Mouse (Mus musculus): ENCODE results near the gene Dync2li1.
A peak's percentile ranks its signal among the peaks of the same experiment; 100 is the strongest.

The Dync2li1 gene

DNA sequence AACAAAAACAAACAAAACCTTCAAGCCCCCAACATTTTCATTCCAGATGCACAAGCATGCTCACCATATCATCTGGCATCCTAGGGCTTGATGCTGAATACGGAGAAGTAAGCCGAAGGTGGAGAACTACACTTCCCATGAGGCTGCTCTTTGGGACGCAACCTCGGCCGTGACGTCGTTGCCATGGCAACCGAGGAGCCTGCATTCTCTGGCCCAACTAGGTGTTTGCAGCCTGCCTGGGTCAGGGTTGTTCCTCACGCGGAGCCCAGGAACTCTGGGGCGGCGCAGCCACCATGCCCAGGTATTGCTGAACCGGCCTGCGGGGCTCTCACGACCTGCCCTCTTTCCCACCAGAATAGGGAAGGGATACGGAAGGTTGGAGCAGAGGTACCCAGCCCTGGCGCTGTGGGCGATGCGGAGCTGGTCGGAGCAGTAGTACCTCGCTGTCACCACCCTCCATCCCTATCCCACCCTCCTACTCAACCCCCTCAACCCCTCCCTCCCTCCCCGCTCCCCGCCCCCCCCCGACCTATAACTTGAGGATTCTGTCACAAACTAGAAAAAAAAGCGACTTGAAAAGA, at the start of gene Dync2li1:
Gene Dync2li1 (plus strand): TSS at position 221 of the 581 bp plus-strand sequence.
- peak; percentile 92 for DNase-seq

DNA sequence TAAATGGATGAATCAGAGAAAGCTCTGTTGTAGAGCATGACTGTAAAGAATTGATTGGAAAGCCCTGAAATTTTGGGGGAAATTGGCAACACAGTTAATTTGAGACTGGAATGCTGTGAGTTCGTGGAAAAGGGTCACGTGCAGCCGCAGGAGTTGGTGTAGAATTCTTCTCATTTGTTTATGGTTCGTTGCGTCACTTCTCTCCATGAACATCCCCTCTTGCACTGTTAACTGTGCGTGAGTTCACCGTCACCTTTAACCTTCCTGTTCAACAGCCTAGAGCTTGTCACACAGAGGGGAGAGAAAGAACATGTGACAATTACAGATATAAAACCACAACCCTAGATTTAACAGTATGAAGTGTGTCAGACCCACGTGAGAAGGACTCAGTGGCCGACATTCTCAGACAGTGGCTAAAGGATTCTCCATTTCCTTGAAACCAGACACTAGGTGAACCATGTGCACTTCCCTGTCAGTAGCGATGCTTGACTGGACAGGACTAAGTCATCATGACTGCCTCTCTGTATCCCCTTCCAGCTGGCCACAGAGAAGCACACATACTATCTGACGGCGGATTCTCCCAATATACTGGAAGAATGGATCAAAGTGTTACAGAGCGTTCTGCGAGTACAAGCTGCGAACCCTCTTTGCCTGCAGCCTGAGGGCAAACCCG, 49.5 kb upstream of the Dync2li1 start:
- DNase-seq = no peak

DNA sequence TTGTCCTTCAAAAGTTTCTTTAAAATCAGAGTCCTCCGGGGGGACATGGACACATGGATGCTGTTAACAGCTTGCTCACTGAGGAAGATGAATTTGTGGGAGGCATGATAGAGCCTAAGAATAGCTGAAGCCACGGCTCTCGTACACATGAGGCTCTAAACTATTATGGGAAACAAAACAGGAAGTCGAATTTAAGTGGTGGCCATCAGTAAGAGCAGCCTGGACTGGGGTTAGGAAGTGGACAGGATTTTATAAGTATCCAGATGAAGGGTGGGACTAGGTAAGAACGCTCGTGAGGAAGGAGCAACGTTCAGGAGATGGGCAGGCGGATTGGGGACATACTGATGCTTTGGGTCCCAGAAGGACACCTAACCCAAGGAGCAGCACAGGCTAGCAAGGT, 47.0 kb upstream of the Dync2li1 start:
- no peak for DNase-seq

DNA sequence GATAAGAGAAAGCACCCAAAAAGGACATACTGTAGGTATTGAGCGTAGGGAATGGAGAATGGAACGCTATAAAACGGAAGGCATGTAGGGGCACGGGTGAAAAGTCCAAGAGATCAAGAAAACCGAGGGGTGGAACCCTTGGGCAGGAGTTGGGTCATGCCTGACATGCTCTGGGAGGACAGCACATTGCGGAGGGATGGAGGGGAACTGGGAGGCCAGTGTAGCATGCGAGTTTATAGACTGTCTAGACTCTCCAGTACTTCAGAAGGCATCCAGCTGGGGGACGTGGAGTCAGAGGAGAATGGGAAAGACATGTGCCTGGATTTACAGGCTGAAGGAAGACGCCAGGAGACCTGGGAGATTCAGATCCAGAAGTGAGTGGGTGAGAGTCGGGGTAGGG, 46.5 kb upstream of the Dync2li1 start:
- DNase-seq = no peak

DNA sequence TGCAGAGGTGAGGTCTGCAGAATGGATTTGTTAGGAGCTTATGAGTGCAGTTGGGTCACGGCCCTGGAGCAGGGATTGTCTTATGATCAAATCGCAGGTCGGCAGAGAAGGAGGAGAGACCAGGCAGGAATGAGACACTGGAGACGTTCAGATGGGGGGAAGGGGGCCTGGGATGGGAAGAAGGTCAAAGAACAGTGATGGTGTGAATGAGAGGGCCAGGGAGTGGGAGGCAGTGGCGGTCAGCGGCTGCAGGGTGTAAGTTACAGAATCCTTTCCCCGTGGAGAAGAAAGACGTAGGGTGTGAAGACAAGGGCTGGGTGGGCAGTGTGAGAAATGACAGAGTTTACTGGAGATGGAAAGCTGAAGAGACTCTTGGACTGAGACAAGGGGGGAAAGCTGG, 45.5 kb upstream of the Dync2li1 start:
- no peak for DNase-seq

DNA sequence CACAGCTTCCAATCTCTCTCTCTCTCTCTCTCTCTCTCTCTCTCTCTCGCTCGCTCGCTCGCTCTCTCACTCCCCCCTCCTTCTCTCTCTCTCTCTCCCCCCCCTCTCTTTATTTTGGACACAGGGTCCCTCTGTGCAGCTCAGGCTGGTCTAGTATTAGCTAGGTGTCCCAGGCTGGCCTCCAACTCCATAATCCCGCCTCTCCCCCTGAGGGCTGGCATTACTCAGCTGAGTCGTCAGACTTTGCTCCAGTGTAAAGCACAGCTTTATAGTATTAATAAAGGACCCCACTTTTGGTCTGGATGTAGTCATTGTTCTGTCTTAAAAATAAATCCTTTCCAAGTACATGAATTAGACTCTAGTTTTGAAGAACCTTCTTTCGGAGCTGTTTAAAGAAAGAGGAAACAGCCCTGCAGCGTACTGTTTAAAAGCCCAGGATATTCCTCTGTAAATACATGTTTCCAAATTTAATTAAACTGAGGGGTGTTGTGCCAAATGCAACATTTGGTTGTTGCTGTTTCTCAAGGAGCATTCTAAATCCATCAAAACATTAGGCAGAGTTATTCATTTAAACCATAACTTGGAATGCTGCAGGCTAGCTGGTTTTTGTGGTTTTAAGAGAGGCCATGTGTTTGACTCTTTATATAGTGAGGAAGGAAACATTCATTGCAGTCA, 44.4 kb upstream of the Dync2li1 start:
- no peak for DNase-seq

DNA sequence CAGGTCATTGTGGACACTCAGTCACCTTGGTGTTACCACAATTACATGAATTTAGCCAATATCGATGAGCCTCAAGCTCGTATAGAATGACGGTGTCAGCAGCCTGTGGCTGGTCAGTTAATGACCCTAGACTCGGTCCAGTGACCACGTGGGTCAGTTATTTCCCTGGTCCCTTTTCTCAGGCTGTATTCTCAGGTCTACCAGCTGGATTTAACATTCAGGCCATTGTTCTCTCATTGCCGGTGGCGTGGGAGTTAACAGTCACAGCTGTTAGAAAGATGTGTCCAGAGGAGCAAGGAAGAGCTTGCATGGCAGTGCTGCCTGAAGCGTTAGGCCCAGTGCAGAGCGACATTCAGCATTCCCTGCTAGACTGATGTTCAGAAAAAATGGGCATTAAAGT, 42.2 kb upstream of the Dync2li1 start:
- DNase-seq = peak; percentile 22

DNA sequence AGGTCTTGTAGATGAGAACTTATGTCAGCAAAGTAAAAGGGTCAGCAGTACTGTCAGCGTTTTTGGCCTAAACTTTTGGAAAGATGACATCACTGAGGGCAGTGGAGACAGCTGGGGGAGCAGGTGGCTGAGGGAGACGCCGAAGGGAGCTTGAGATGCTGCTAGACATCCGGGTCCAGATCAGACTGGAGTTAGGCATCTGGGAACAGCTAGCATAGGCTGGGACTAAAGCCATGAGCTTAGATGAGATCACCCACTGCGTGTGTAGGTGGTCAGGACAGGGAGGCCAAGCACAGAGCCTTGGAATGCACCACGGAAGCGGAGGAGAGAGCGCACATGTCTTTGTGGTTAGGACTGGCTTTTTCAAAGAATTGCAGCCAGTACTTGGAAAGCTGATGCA, 41.2 kb upstream of the Dync2li1 start:
- DNase-seq = no peak

DNA sequence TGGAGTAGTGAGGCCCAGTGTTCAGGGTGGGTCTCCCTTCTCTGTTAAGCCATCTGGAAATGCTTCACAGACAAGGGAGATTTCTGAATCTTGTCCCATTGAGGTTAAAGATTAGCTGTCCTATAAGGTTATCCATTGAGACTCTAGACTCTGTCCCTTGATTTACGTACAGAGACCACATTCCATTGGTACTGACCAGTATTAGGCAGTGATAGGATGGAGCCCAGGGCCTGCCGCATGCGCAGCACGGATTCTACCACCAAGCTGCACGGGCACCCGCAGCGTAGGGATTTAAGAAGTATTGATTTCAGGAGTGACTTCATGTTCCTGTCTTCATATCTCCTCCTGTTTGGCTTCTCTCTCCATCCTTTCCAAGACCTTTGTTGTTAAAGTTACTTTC, 36.2 kb upstream of the Dync2li1 start:
- DNase-seq = no peak

DNA sequence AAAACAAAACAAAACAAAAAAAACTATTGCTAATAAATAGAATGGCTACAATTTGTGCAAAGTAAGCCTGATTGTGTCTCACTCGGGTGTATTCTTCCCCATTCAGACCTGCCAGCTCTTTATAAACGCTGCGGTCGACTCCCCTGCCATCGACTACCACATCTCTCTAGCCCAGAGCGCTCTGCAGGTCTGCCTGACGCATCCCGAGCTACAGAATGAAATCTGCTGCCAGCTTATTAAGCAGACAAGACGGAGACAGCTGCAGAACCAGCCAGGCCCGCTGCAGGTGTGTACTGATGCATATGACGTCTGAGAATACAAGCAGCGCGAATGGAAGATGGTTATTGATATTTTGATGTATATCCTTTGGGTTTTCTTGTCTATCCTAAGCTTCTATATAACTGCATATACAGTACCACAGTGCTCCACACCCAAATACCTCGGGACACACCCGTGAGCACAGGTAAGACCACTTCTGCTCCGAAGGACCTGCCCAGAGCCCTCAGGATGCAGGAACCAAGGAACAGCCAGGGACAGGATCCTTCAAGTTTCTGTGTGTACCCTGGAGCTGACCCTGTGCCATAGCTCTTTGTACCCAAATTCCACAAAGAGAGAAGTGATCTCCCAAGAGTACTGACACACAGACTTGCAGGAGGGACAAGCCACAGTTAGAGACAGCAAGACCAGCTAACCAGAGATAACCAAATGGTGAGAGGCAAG, 34.7 kb upstream of the Dync2li1 start:
- no peak for DNase-seq

DNA sequence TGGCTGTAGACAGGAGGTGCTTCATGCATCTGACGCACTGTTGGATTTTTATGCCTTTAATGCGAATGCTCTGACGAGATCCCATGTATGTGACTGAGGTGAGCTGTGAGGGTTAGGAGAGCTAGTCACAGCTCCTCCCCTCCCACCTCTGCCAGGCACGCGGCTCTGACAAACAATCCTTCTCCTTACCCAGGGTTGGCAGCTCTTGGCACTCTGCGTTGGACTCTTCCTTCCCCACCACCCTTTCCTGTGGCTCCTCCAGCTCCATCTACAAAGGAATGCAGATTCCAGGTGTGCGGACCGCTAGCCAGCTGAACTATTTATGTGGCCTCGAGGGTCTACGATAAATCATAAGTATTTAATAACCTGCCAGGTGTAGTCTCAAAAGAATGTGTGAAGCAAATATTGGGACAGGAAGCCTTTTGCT, 30.3 kb upstream of the Dync2li1 start:
- no peak for DNase-seq

DNA sequence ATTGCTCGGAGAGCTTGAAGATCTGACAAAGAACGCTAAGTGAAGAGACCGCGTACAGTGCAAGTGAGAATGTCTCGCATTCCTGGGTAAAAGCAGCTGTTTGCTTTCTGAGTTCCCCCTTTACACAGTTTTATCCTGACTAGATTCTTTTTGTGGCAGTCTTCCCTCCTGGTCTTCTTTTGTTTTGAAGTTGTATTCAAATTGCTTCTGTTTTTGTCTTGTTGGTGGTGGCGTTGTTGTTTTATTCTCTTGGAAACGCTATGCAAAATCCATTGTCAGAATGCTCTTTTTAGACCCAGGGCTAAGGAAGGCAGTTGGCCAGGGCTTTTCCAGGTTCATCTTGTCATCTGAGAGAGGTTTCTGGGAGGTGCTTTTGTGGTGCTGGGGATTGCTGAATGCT, 29.8 kb upstream of the Dync2li1 start:
- DNase-seq = no peak

DNA sequence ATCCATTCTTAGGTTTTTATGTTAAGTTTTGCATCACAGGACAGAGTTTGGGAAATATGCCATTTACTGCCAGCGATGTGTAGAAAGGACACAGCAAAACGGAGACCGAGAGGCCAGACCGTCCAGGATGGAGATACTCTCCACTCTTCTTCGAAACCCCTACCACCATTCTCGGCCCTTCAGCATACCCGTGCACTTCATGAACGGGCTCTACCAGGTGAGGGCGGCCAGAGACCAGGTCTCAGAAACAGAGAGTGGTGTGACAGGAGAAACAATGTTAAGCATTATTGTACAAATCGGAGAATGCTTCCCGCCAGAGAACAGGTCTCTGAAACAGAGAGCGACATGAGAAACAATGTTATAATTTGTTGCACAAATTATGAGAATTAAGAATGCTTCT, 28.4 kb upstream of the Dync2li1 start:
- no peak for DNase-seq

DNA sequence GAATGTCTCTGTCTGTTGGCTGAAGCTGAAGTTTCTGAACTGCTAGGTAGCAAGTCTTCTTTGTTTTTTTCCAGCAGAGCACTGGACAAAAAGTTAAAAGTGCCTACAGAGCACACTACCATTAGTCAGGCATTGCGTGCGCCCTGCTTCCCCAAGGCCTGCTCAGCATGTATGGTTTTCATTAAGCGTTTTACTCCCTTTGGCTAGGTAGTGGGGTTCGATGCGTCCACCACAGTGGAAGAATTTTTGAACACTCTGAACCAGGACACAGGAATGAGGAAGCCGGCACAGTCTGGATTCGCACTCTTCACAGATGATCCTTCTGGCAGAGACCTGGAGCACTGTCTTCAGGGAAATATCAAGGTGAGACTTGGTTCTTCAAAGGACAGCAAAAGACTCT, 27.4 kb upstream of the Dync2li1 start:
- no peak for DNase-seq

DNA sequence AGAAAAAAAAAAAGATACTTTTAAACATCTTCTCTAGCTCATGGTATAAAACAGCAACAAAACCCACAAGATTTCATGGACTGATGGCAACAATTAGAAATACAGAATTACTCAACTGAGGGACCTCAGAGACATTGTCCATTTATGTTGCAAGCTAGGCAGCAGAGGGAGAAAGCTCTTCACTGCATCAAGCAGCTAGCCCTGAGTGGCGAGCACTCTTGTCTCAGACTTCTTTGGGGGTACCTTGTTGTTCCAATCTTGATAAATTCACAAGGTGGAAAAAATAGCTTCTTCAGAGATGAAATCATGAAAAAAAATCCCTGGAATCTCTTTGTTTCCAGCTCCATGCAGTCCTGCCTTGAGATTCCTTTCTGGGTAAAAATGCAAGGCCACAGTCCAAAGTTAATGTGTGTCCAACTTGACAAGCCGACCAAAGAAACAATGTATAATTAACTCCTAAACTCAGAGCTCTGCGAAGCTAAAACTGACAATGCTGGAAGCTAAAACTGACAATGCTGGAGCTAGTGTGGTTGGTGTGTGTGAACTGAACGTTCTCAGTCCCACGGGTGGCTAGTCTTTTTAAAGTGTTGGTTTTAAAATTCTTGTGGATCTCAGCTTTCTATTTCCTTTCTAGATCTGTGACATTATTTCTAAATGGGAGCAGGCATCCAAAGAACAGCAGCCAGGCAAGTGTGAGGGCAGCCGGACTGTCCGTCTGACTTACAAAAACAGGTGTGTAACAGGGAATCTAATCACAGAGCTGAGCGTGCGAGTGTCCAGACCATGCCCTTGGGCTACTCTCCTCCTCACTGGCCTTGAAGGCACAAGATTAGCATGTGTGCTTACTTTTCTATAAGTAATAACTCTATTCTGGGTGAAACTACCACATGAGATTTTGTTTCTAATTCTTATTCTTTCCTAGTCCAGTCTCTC, 26.0 kb upstream of the Dync2li1 start:
- DNase-seq = peak; percentile 74

DNA sequence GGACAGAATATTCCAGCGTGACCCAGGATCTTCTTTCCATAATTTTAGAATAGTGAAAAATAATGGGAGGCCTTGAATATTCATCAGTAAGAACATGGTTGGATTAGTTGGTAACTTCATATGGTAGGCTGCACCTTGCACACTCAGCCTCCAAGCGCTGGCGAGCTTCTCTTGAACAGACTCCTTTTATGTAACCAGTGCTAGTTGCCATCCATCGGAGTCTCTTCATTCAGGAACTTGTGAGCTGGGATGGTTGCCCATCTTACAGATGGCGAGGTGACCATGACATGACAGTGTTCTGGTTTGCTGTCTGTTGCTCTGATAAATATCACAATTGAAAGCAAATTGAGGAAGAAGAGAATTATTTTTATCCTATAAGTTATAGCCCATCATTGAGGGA, 24.5 kb upstream of the Dync2li1 start:
- no peak for DNase-seq

DNA sequence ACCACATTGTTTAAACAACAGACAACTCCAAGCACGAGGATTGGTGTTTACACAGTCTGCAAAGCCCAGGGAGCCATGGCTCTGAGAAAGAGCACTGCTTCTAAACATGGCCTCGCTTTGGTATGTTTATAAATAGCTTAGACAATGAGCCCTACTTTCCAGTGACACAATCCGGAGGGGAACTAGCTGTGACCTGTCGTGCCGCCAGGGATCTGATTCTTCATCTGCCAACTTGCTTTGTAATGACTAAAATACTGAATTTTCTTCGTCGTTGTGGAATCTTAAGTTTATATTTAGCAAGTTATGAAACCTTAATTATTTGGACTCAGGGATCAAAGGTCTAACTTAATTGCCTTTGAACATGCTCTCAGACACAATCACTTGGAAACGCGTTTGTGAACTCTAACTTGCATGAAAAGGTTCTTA, 23.1 kb upstream of the Dync2li1 start:
- DNase-seq = peak; percentile 85

DNA sequence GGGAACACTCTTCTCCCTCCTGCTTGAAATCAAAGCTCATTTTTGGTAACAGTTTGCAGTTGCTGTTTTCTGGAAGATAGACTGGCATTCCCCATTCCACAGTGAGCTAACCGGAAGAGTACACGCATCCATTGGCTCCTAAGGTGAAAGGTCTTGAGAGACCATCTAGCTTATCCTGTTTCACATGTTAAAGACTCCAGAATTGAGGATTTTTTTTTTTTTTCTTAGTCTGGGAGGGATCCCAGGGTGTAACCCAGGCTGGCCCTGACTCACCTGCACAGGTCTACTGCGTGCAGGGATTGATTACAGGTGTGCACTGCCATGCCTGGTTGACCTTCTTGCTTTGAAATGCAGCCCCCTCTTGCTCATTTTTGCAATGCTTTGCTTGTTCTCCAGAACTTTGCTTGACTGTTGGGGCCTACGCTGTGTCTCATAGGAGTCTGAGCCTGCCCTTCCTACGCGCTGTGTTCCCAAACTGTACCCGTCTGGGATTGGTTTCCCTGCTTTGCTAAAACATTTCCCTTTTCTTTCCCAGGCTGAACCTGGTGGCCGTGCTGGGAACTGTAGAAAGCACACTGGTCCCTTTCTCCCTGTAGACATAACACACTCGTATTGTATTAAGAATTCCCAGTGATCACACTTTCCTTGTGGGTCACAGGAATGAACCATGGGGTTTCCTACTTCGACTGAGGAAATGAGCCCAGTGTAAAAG, 22.4 kb upstream of the Dync2li1 start:
- DNase-seq = no peak

DNA sequence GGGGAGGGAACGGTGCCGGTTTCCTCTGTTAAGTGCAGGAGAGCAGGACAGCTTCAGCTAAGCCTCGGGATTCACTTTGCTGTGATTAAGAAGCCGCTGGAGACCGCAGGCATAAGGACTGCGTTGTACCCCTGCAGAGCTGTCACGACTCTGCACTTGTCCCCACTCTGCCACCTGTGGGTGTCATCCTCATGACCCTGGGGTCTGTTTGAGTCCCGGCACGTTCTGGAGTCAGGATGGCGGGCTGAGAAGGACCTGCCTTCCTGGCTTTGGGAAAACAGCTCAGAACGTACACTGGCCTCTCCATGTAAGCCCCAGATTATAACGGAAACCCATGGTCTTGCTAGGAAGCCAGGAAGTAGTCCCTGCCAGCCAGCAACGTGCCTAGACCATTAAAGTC, 19.3 kb upstream of the Dync2li1 start:
- no peak for DNase-seq

DNA sequence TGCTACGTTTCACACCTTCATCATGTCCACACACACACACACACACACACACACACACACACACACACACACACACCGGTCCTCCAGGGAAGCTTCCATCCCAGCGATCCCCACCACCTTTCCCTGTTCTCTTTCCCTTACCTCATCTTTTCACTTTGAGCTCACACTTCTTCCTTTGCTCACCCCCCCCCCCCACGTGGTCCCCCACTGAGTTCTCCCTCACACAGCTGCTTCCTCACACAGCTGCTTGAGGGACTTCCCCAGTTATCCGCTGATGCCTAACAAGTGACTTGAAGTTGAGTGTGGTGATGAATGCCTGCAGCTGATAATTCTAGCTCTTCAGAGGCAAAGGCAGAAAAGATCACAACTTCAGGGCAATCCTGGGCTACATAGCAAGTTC, 18.7 kb upstream of the Dync2li1 start:
- no peak for DNase-seq

DNA sequence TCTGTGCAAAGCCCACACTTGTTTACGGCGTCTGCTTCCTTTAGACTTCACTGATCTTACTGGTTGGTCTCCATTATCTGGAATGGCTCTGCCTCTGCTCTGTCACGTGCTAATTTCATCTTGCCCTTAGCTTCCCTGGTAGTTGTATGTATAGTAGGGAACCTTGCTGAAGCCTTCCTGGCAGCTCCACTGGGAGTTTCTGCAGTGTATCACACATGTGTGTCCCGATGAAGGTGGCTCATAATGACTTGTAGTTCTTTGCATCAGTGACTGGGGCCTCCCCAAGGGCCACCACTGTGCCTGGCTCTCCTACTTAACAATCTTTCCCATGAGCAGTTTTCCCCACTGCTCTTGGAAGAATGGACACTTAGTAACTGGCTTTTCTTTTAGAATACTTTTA, 17.7 kb upstream of the Dync2li1 start:
- no peak for DNase-seq

DNA sequence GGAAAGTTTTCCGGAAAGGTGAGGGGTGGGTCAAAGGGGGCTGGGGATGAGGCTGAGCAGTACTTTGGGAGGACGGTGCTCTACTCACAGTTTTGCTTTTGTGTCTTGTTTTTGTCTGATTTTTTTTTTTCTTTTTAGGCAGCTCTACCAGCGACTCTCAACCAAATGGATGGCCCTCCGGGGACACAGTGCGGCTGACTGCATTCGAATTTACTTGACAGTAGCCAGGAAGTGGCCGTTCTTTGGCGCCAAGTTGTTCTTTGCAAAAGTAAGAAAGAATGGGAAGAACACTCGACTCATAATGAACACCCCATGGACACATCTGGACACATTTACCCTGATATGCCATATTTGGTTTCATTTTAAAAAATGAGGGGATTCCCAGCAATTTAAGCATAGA, 14.8 kb upstream of the Dync2li1 start:
- DNase-seq = peak; percentile 26
